Mouse (Mus musculus) heart, embryonic 11.5 days (tissue): Measurements from ENCODE around the gene Snd1. TPM values are rescaled to one million over a fixed set of nuclear protein-coding genes. Genes with fewer than 3 reads are reported as not detected.

Source experiments
- ATAC-seq: fragments of 200-750 bp; cut with Nextera tagmentation; replicated peaks from 2 replicates; pipeline ENCODE4 v1.8.0; 2017; ENCODE audit warnings: moderate library complexity; ENCODE audit not compliant: insufficient number of reproducible peaks, low FRiP score, low TSS enrichment
- H3K27ac ChIP-seq: fragments of 300-500 bp; sonication (generic); 2 replicates; pipeline ENCODE4 v1.5.1; 2014; ENCODE audit warnings: mild to moderate bottlenecking, low read depth, low read length
- H3K27me3 ChIP-seq: fragments of 300-500 bp; sonication (generic); 2 replicates; pipeline ENCODE4 v1.6.1; 2014; ENCODE audit warnings: mild to moderate bottlenecking, low read length, mixed read lengths; ENCODE audit not compliant: control insufficient read depth, insufficient read depth
- H3K36me3 ChIP-seq: fragments of 300-500 bp; sonication (generic); 2 replicates; pipeline ENCODE4 v1.6.1; 2014; ENCODE audit warnings: mild to moderate bottlenecking, low read length, moderate library complexity, mixed read lengths; ENCODE audit not compliant: control insufficient read depth, insufficient read depth
- H3K4me1 ChIP-seq: fragments of 300-500 bp; sonication (generic); 2 replicates; pipeline ENCODE4 v1.6.1; 2014; ENCODE audit warnings: low read length; ENCODE audit not compliant: control insufficient read depth, insufficient read depth
- H3K4me2 ChIP-seq: fragments of 300-500 bp; sonication (generic); 2 replicates; pipeline ENCODE4 v1.6.1; 2014; ENCODE audit warnings: mild to moderate bottlenecking, moderate library complexity
- H3K4me3 ChIP-seq: fragments of 300-500 bp; sonication (generic); 2 replicates; pipeline ENCODE4 v1.5.1; 2014; ENCODE audit warnings: low read depth, low read length
- H3K9ac ChIP-seq: fragments of 300-500 bp; sonication (generic); 2 replicates; pipeline ENCODE4 v1.6.1; 2014; ENCODE audit warnings: mild to moderate bottlenecking, low read depth, low read length, moderate library complexity
- H3K9me3 ChIP-seq: fragments of 300-500 bp; sonication (generic); replicated peaks from 2 replicates; pipeline ENCODE4 v1.6.1; 2016; ENCODE audit warnings: low read length; ENCODE audit not compliant: control insufficient read depth
- WGBS: fragments of 180-500 bp; shearing (Covaris S2); extraction: QIAGEN DNeasy Blood & Tissue Kit; methylation state at CpG from one replicate; pipeline ENCODE4 v1.1.7; 2014; ENCODE audit not compliant: insufficient replicate concordance; 5-methylcytosine and 5-hydroxymethylcytosine counted together
- polyA plus RNA-seq: library from polyadenylated mRNA; unstranded; fragments of >200 nt; fragmentation: Nextera tagmentation; extraction: Ambion mirVana; gene quantifications from 2 replicates; pipeline ENCODE4 v1.2.1, GENCODE M21; 2014

The Snd1 gene
- polyA plus RNA-seq, 1 experiment from 2014 or later, result 87.9 TPM

DNA sequence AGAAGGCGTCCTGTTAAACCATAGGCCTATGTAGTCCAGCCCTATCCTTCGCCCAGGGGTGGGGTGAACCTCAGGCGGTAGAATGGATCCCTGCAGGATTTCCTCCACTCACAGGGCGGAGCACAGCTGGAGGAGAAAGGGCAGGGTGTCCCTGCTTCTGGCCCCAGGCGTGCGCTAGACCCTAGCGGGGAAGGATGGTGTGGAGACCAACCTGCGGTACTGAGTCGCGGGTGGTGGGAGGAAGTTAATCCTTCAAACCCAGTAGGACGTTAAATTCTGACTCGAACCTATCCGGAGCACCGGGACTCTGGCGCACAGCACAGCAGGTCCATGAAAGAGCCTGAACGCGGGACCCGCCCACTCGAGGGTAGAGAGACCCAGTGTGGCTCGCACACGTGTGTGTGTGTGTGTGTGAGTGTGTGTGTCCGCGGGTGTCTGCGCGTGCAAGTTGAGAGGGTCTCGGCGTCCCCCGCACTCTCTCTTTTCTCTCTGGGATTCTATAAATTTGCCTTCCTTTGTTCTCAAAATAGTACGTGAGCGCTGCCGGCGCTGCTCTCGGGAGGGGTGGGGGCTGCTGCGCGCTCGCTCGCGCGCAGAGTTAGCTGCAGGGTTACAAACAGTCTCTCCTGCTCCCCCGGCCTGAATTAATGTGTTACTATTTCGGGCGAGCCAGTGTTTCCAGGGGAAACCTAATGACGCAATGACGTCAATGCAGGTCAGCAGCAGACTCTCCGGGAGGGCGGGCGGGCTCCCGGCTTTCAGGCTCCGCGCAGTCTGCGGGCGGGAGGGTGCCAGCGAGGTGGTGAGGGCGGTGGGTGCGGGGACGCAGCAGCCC lies 506.0 kb downstream of the Snd1 start:
- Histone ChIP-seq H3K27me3 (peaks cover 39% of the 10 kb centered on the region), H3K4me1 (peaks cover 3% of the 10 kb centered on the region; the same call in 1 of the 2 replicates), H3K27ac (no peak overlapping the region), H3K4me3 (peak overlapping the region; percentile 53), H3K36me3 (no peaks in the 10 kb centered on the region), H3K9me3 (no peaks in the 10 kb centered on the region), H3K4me2 (peak overlapping the region; percentile 85), H3K9ac (peak overlapping the region; percentile 64)
- WGBS, result under 1% methylated on average over 56 of the region's 56 CpGs
- peak; percentile 67 for ATAC-seq

DNA sequence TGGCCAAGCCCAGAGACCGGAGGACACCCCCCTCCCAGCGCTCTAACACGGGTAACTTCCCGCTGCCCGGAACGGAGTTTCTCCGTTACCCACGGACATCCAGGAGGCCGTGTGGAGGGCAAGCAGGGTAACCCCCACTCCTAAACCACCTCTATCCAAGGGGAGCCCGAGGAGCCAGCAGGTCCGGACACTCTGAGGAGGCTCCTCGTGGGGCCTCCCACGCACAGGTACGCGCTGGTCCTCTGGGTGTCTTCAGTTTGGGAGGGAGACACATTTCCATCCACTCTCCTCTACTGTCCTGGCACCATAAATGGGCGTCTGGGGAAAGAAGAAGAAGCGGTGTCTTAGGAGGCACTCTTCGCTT lies 506.6 kb downstream of the Snd1 start:
- Histone ChIP-seq H3K4me2 (peak overlapping the region; percentile 85), H3K4me3 (peak overlapping the region; percentile 53), H3K9ac (no peak overlapping the region), H3K9me3 (no peaks in the 10 kb centered on the region), H3K4me1 (peaks cover 3% of the 10 kb centered on the region; the same call in 1 of the 2 replicates), H3K27me3 (peaks cover 38% of the 10 kb centered on the region), H3K36me3 (no peaks in the 10 kb centered on the region), H3K27ac (no peak overlapping the region)
- no peak for ATAC-seq
- 5% methylated on average over 18 of the region's 18 CpGs for WGBS

DNA sequence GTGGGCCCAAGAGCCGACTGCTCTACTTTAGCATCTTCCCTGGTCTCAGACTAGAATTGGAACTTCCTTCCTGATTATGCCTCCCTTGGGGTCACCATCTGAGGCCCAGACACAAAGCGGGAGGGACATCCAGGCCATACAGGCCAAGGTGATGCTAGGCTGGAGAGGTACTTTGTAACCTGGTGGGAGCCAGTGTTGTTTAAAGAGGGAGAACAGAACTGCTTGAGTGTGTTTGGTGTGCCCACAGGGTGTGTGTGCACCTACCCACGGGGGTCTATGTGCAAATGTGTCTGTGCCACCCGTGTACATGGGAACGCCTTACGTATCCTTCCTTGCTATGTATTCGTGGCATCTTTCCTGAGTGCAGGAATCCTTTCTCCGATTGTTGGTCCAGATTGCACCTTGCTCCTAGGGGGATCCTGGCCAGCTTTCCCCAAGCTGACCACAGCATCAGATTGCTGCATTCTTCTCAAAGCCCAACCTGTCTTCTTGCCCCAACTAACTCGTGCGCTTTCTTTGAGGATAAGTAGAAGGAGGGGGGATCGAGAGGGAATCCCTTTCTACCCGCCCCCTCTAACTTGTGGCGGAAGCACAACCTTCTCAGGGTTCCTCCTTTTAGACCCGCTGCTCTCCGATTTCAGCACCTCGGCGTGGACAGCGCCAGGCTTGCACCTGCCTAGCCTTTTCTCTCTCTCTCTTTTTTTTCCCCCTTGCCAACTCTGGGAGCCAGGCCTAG lies 507.2 kb downstream of the Snd1 start:
- no peak for ATAC-seq
- Histone ChIP-seq H3K4me1 (peaks cover 3% of the 10 kb centered on the region; the same call in 1 of the 2 replicates), H3K4me2 (no peak overlapping the region; the same call in 1 of the 2 replicates), H3K9me3 (no peaks in the 10 kb centered on the region), H3K9ac (no peak overlapping the region), H3K27ac (no peak overlapping the region), H3K36me3 (no peaks in the 10 kb centered on the region), H3K27me3 (peaks cover 37% of the 10 kb centered on the region), H3K4me3 (peak overlapping the region; percentile 53; the same call in 1 of the 2 replicates)
- WGBS, result 15% methylated on average over 18 of the region's 18 CpGs

- Histone ChIP-seq H3K9me3 (no peaks in the 10 kb centered on the region), H3K4me1 (peaks cover 3% of the 10 kb centered on the region; the same call in 1 of the 2 replicates), H3K4me2 (no peak overlapping the region), H3K9ac (no peak overlapping the region), H3K27me3 (peaks cover 35% of the 10 kb centered on the region), H3K36me3 (no peaks in the 10 kb centered on the region), H3K27ac (no peak overlapping the region), H3K4me3 (no peak overlapping the region)
- no peak for ATAC-seq
- WGBS, result 61% methylated on average over 1 of the region's 1 CpGs
Observed at GRCm38 (mm10) chr6:28982817-28983216, 507.9 kb downstream of the Snd1 start.

Other genes starting within 250 kb of the Snd1 start
- gene Zfp800, start 77.1 kb upstream of the Snd1 start, polyA plus RNA-seq, result 12.1 and 17.7 TPM in 2 replicates
- 243 and 281 TPM in 2 replicates for gene Arf5, start 51.6 kb upstream of the Snd1 start, polyA plus RNA-seq
- gene Fscn3, start 47.4 kb upstream of the Snd1 start, polyA plus RNA-seq, result not detected in 2 replicates
- 4.0 and 4.4 TPM in 2 replicates for gene Gcc1, start 46.7 kb upstream of the Snd1 start, polyA plus RNA-seq
- gene Pax4, start 25.8 kb upstream of the Snd1 start, polyA plus RNA-seq, result not detected in 2 replicates